In genomic region chr1:78446232-78446631, GRCm38 (mm10) we compare ENCODE assay signal across 22 mouse cellular contexts. TPM values are rescaled to one million over a fixed set of nuclear protein-coding genes. Genes with fewer than 3 reads are reported as not detected.
DNase-seq lines count a peak whose midpoint lies in the region; ATAC-seq and TF ChIP-seq lines count a peak whose summit lies in the region.
"Had no signal": no experiment of that assay in that cellular context is flagged by ENCODE, and none has a peak within 500 bp of the region (broad histone marks: within the 10 kb centered on the region; RNA-seq: fewer than 3 reads in every experiment).

No protein-coding gene starts in this region.

- DNase-seq in kidney, adult 18-20 months: peak; percentile 42
- DNase-seq in kidney, postnatal 4 days: no peak
- DNase-seq in kidney, adult 2 months: peak; percentile 73
- peak; percentile 36 for DNase-seq in kidney, postnatal 14 days
- no peak for DNase-seq in adrenal gland, postnatal 4 days (ENCODE audit: low spot score in 2 of 2)
- DNase-seq in heart, postnatal 4 days: no peak
- DNase-seq: adrenal gland, adult 2 months; adrenal gland, postnatal 25 days; cerebellum, adult 2 months; cerebellum, postnatal 10 days; forebrain, postnatal 0 days; gastrocnemius, postnatal 25 days; heart, postnatal 10 days had no signal

- H3K4me1 ChIP-seq in kidney, adult 2 months (ENCODE audit: control insufficient read depth, insufficient read depth, low read length): peaks cover 8% of the 10 kb centered on the region; the same call in 1 of the 2 replicates
- no peaks in the 10 kb centered on the region for H3K4me1 ChIP-seq in kidney, embryonic 14.5 days (ENCODE audit: control insufficient read depth, insufficient read depth, low read length)
- no peaks in the 10 kb centered on the region for H3K4me1 ChIP-seq in midbrain, embryonic 15.5 days
- H3K4me1 ChIP-seq: hindbrain, embryonic 10.5 days had no signal

- TF ChIP-seq POLR2A in kidney, adult 2 months (IDR thresholded peaks at IDR 0.05; ENCODE audit: low read depth, low read length): no peak

- TF ChIP-seq CTCF in kidney, adult 2 months (conservative IDR thresholded peaks at IDR 0.05; ENCODE audit: insufficient read depth, insufficient read length, low read depth, low read length): no peak

- H3K9ac ChIP-seq in kidney, embryonic 14.5 days (ENCODE audit: low read depth, low read length): no peak overlapping the region
- H3K9ac ChIP-seq in midbrain, embryonic 15.5 days: no peak overlapping the region
- H3K9ac ChIP-seq: forebrain, embryonic 13.5 days; forebrain, postnatal 0 days; hindbrain, embryonic 14.5 days had no signal

- no peaks in the 10 kb centered on the region; the same call in 1 of the 2 replicates for H3K36me3 ChIP-seq in kidney, adult 2 months (ENCODE audit: control insufficient read depth, insufficient read depth, low read length)
- H3K36me3 ChIP-seq in kidney, embryonic 14.5 days (ENCODE audit: control insufficient read depth, insufficient read depth, low read length): peaks cover 58% of the 10 kb centered on the region
- peaks cover 15% of the 10 kb centered on the region; the same call in 1 of the 2 replicates for H3K36me3 ChIP-seq in midbrain, embryonic 15.5 days (replicated peaks)

- no peak overlapping the region for H3K4me3 ChIP-seq in kidney, adult 2 months (ENCODE audit: insufficient read depth, low read depth, low read length)
- no peak overlapping the region for H3K4me3 ChIP-seq in kidney, embryonic 14.5 days (ENCODE audit: low read length)
- H3K4me3 ChIP-seq in midbrain, embryonic 15.5 days: no peak overlapping the region
- H3K4me3 ChIP-seq: embryonic facial prominence, embryonic 10.5 days; forebrain, embryonic 13.5 days; hindbrain, embryonic 10.5 days had no signal

- H3K9me3 ChIP-seq in kidney, embryonic 14.5 days (ENCODE audit: control insufficient read depth, low read length): no peaks in the 10 kb centered on the region
- H3K9me3 ChIP-seq in midbrain, embryonic 15.5 days: no peaks in the 10 kb centered on the region
- H3K9me3 ChIP-seq: embryonic facial prominence, embryonic 10.5 days; forebrain, embryonic 13.5 days; hindbrain, embryonic 10.5 days had no signal

- H3K27ac ChIP-seq in kidney, adult 2 months (ENCODE audit: insufficient read depth, low read depth, low read length): peak overlapping the region; percentile 14
- peak overlapping the region; percentile 17; the same call in 1 of the 2 replicates for H3K27ac ChIP-seq in kidney, embryonic 14.5 days (ENCODE audit: low read depth, low read length)
- no peak overlapping the region for H3K27ac ChIP-seq in midbrain, embryonic 15.5 days
- H3K27ac ChIP-seq: embryonic facial prominence, embryonic 10.5 days; forebrain, embryonic 13.5 days; hindbrain, embryonic 10.5 days; hindbrain, embryonic 14.5 days had no signal

- no peak overlapping the region for H3K4me2 ChIP-seq in kidney, embryonic 14.5 days (replicated peaks; ENCODE audit: low read depth, low read length)
- no peak overlapping the region for H3K4me2 ChIP-seq in midbrain, embryonic 15.5 days
- H3K4me2 ChIP-seq: forebrain, embryonic 13.5 days; hindbrain, embryonic 14.5 days had no signal

- no peaks in the 10 kb centered on the region for H3K27me3 ChIP-seq in kidney, adult 2 months (replicated peaks; ENCODE audit: control insufficient read depth, insufficient read depth, low read length)
- no peaks in the 10 kb centered on the region for H3K27me3 ChIP-seq in kidney, embryonic 14.5 days (ENCODE audit: control insufficient read depth, insufficient read depth, low read length)
- H3K27me3 ChIP-seq in midbrain, embryonic 15.5 days (replicated peaks): no peaks in the 10 kb centered on the region
- H3K27me3 ChIP-seq: CH12.LX; forebrain, embryonic 13.5 days; Patski had no signal

- ATAC-seq in kidney, embryonic 14.5 days (ENCODE audit: low FRiP score, low TSS enrichment): 0 out of 2 replicates have a peak, but pooled peaks have one; percentile 35
- no peak for ATAC-seq in midbrain, embryonic 15.5 days (replicated peaks)
- ATAC-seq: activated CD4-positive, CD25-positive, alpha-beta regulatory T cell, adult 4 months; forebrain, embryonic 13.5 days; forebrain, postnatal 0 days; Patski had no signal

- WGBS in kidney, adult 2 months: 36% methylated on average over 8 of the region's 8 CpGs
- WGBS in kidney, embryonic 14.5 days: 73% methylated on average over 8 of the region's 8 CpGs
- 92% methylated on average over 8 of the region's 8 CpGs for WGBS in midbrain, embryonic 15.5 days

RNA-seq across cellular contexts. Expression of gene Farsb, which starts 42.5 kb away (rescaled TPM):
- 19.8 and 23.1 TPM in 2 replicates for polyA plus RNA-seq in kidney, adult 2 months (2012; rRNA removed)
- 135 and 148 TPM in 2 replicates for polyA plus RNA-seq in kidney, embryonic 14.5 days (2014; fragmentation: Nextera tagmentation; extraction: Ambion mirVana)
- 10 to 100 TPM; 57.1 to 57.2 TPM for total RNA-seq in adrenal gland, postnatal 4 days (2021)
- 10 to 100 TPM; 52.5 to 54.5 TPM for total RNA-seq in heart, postnatal 4 days (2021)
- polyA plus RNA-seq in midbrain, embryonic 15.5 days (2015; fragmentation: Nextera tagmentation; extraction: Ambion mirVana): 149 and 154 TPM in 2 replicates

Comparison
In these comparisons a context has a peak if more than half of its experiments do, and no peak if none do; other contexts are left out.
1. DNase-seq: peak in kidney, adult 18-20 months (single experiment), kidney, adult 2 months (single experiment) and kidney, postnatal 14 days (single experiment); none in kidney, postnatal 4 days (0 of 2), adrenal gland, postnatal 4 days (0 of 2) and heart, postnatal 4 days (single experiment).